Mouse (Mus musculus): Measurements from ENCODE around the gene Vars. TPM values are rescaled to one million over a fixed set of nuclear protein-coding genes. Genes with fewer than 3 reads are reported as not detected.
"Not testable (repeated sequence)": the region's sequence is repeated elsewhere in the genome, so short reads cannot be mapped to it uniquely, and the experiment has no call there.

The Vars gene
- polyA plus RNA-seq, 1 experiment from 2014 or later, result 50.7 TPM

GRCm38 (mm10) chr17:34981690-34982180, 19.1 kb upstream of the Vars start, which contains the start of gene Lsm2:
TSS of gene Lsm2 (plus strand) at chr17:34981862.
- peak within 1 kb of the TSS; percentile 93 for H3K9ac ChIP-seq (ENCODE audit: low read depth, low read length)
- H3K4me3 ChIP-seq (ENCODE audit: low read length), result peak within 1 kb of the TSS; percentile 76
- H3K27ac ChIP-seq (ENCODE audit: low read depth, low read length), result peak within 1 kb of the TSS; percentile 97
- peaks cover 17% of the 10 kb centered on the region for H3K4me1 ChIP-seq (ENCODE audit: control insufficient read depth, insufficient read depth, low read depth, low read length)
- peak; percentile 97 for ATAC-seq
- peaks cover 5% of the 10 kb centered on the region; the same call in 1 of the 2 replicates for H3K36me3 ChIP-seq (ENCODE audit: control insufficient read depth, insufficient read depth, low read length)
- H3K4me2 ChIP-seq (ENCODE audit: low read length), result peak within 1 kb of the TSS; percentile 70
- H3K9me3 ChIP-seq (ENCODE audit: control insufficient read depth, low read length), result no peaks in the 10 kb centered on the region
- WGBS, result under 1% methylated on average over 56 of the region's 58 CpGs
- no peaks in the 10 kb centered on the region for H3K27me3 ChIP-seq (replicated peaks; ENCODE audit: control insufficient read depth, insufficient read depth, low read length)

GRCm38 (mm10) chr17:34982328-34982727, 18.5 kb upstream of the Vars start:
- Histone ChIP-seq H3K9ac (ENCODE audit: low read depth, low read length) (peak overlapping the region; percentile 93), H3K27me3 (replicated peaks; ENCODE audit: control insufficient read depth, insufficient read depth, low read length) (no peaks in the 10 kb centered on the region), H3K9me3 (ENCODE audit: control insufficient read depth, low read length) (no peaks in the 10 kb centered on the region), H3K4me3 (ENCODE audit: low read length) (peak overlapping the region; percentile 76), H3K4me1 (ENCODE audit: control insufficient read depth, insufficient read depth, low read depth, low read length) (peaks cover 17% of the 10 kb centered on the region), H3K27ac (ENCODE audit: low read depth, low read length) (peak overlapping the region; percentile 97), H3K36me3 (ENCODE audit: control insufficient read depth, insufficient read depth, low read length) (peaks cover 5% of the 10 kb centered on the region; the same call in 1 of the 2 replicates), H3K4me2 (ENCODE audit: low read length) (peak overlapping the region; percentile 70)
- WGBS, result under 1% methylated on average over 15 of the region's 15 CpGs
- no peak; the same call in none of the 2 replicates for ATAC-seq

- Histone ChIP-seq H3K4me2 (ENCODE audit: low read length) (no peak overlapping the region), H3K27ac (ENCODE audit: low read depth, low read length) (no peak overlapping the region), H3K36me3 (ENCODE audit: control insufficient read depth, insufficient read depth, low read length) (peaks cover 5% of the 10 kb centered on the region; the same call in 1 of the 2 replicates), H3K9ac (ENCODE audit: low read depth, low read length) (no peak overlapping the region), H3K4me1 (ENCODE audit: control insufficient read depth, insufficient read depth, low read depth, low read length) (peaks cover 17% of the 10 kb centered on the region), H3K9me3 (ENCODE audit: control insufficient read depth, low read length) (no peaks in the 10 kb centered on the region), H3K4me3 (ENCODE audit: low read length) (no peak overlapping the region), H3K27me3 (replicated peaks; ENCODE audit: control insufficient read depth, insufficient read depth, low read length) (no peaks in the 10 kb centered on the region)
- 71% methylated on average over 2 of the region's 2 CpGs for WGBS
- ATAC-seq, result no peak
Observed at GRCm38 (mm10) chr17:34984218-34984617, 16.6 kb upstream of the Vars start.

GRCm38 (mm10) chr17:34994751-34995150, 6.0 kb upstream of the Vars start:
- Histone ChIP-seq H3K4me1 (ENCODE audit: control insufficient read depth, insufficient read depth, low read depth, low read length) (peaks cover 2% of the 10 kb centered on the region), H3K27me3 (replicated peaks; ENCODE audit: control insufficient read depth, insufficient read depth, low read length) (no peaks in the 10 kb centered on the region), H3K4me2 (ENCODE audit: low read length) (no peak overlapping the region), H3K36me3 (ENCODE audit: control insufficient read depth, insufficient read depth, low read length) (no peaks in the 10 kb centered on the region), H3K9ac (ENCODE audit: low read depth, low read length) (no peak overlapping the region), H3K4me3 (ENCODE audit: low read length) (no peak overlapping the region), H3K9me3 (ENCODE audit: control insufficient read depth, low read length) (no peaks in the 10 kb centered on the region), H3K27ac (ENCODE audit: low read depth, low read length) (no peak overlapping the region)
- no peak for ATAC-seq

GRCm38 (mm10) chr17:34995192-34995591, 5.6 kb upstream of the Vars start:
- H3K27me3 ChIP-seq (replicated peaks; ENCODE audit: control insufficient read depth, insufficient read depth, low read length); H3K4me3 ChIP-seq (ENCODE audit: low read length); H3K4me1 ChIP-seq (ENCODE audit: control insufficient read depth, insufficient read depth, low read depth, low read length); H3K36me3 ChIP-seq (ENCODE audit: control insufficient read depth, insufficient read depth, low read length); ATAC-seq; H3K9me3 ChIP-seq (ENCODE audit: control insufficient read depth, low read length); H3K27ac ChIP-seq (ENCODE audit: low read depth, low read length); H3K4me2 ChIP-seq (ENCODE audit: low read length); H3K9ac ChIP-seq (ENCODE audit: low read depth, low read length): not testable (repeated sequence)
- 90% methylated on average over 4 of the region's 4 CpGs for WGBS

GRCm38 (mm10) chr17:34995927-34996326, 4.9 kb upstream of the Vars start:
- ATAC-seq; H3K4me2 ChIP-seq (ENCODE audit: low read length); H3K27ac ChIP-seq (ENCODE audit: low read depth, low read length); H3K27me3 ChIP-seq (replicated peaks; ENCODE audit: control insufficient read depth, insufficient read depth, low read length); H3K4me1 ChIP-seq (ENCODE audit: control insufficient read depth, insufficient read depth, low read depth, low read length); H3K9ac ChIP-seq (ENCODE audit: low read depth, low read length); H3K4me3 ChIP-seq (ENCODE audit: low read length); H3K9me3 ChIP-seq (ENCODE audit: control insufficient read depth, low read length); H3K36me3 ChIP-seq (ENCODE audit: control insufficient read depth, insufficient read depth, low read length): not testable (repeated sequence)
- 95% methylated on average over 4 of the region's 4 CpGs for WGBS

- WGBS, result 90% methylated on average over 12 of the region's 14 CpGs
- H3K9ac ChIP-seq (ENCODE audit: low read depth, low read length), result no peak overlapping the region
- no peak overlapping the region for H3K4me3 ChIP-seq (ENCODE audit: low read length)
- no peaks in the 10 kb centered on the region for H3K9me3 ChIP-seq (ENCODE audit: control insufficient read depth, low read length)
- no peaks in the 10 kb centered on the region for H3K36me3 ChIP-seq (ENCODE audit: control insufficient read depth, insufficient read depth, low read length)
- no peaks in the 10 kb centered on the region for H3K27me3 ChIP-seq (replicated peaks; ENCODE audit: control insufficient read depth, insufficient read depth, low read length)
- H3K4me2 ChIP-seq (ENCODE audit: low read length), result no peak overlapping the region
- ATAC-seq, result no peak
- peaks cover 5% of the 10 kb centered on the region for H3K4me1 ChIP-seq (ENCODE audit: control insufficient read depth, insufficient read depth, low read depth, low read length)
- no peak overlapping the region for H3K27ac ChIP-seq (ENCODE audit: low read depth, low read length)
Observed at GRCm38 (mm10) chr17:34996411-34997141, 4.2 kb upstream of the Vars start.

GRCm38 (mm10) chr17:34997142-34997483, 3.7 kb upstream of the Vars start:
- 82% methylated on average over 5 of the region's 5 CpGs for WGBS
- ATAC-seq, result no peak
- Histone ChIP-seq H3K4me2 (ENCODE audit: low read length) (no peak overlapping the region), H3K9me3 (ENCODE audit: control insufficient read depth, low read length) (no peaks in the 10 kb centered on the region), H3K9ac (ENCODE audit: low read depth, low read length) (no peak overlapping the region), H3K27me3 (replicated peaks; ENCODE audit: control insufficient read depth, insufficient read depth, low read length) (no peaks in the 10 kb centered on the region), H3K4me3 (ENCODE audit: low read length) (no peak overlapping the region), H3K27ac (ENCODE audit: low read depth, low read length) (no peak overlapping the region), H3K36me3 (ENCODE audit: control insufficient read depth, insufficient read depth, low read length) (no peaks in the 10 kb centered on the region), H3K4me1 (ENCODE audit: control insufficient read depth, insufficient read depth, low read depth, low read length) (peaks cover 6% of the 10 kb centered on the region)

GRCm38 (mm10) chr17:34998526-34999430, 2.0 kb upstream of the Vars start:
- H3K4me3 ChIP-seq (ENCODE audit: low read length), result no peak overlapping the region
- H3K27ac ChIP-seq (ENCODE audit: low read depth, low read length), result no peak overlapping the region
- ATAC-seq, result no peak
- no peaks in the 10 kb centered on the region for H3K27me3 ChIP-seq (replicated peaks; ENCODE audit: control insufficient read depth, insufficient read depth, low read length)
- H3K36me3 ChIP-seq (ENCODE audit: control insufficient read depth, insufficient read depth, low read length), result no peaks in the 10 kb centered on the region
- H3K4me1 ChIP-seq (ENCODE audit: control insufficient read depth, insufficient read depth, low read depth, low read length), result peaks cover 18% of the 10 kb centered on the region
- H3K9ac ChIP-seq (ENCODE audit: low read depth, low read length), result no peak overlapping the region
- 95% methylated on average over 15 of the region's 15 CpGs for WGBS
- peak overlapping the region; percentile 47 for H3K4me2 ChIP-seq (ENCODE audit: low read length)
- no peaks in the 10 kb centered on the region for H3K9me3 ChIP-seq (ENCODE audit: control insufficient read depth, low read length)
